Mouse (Mus musculus): ENCODE measurements at regions not wholly inside any gene's neighbourhood (a gene's known extent, or its start where the extent isn't known, plus 50 kb on each side); places are given as distances from the start of the nearest gene placed in this dataset.
A peak's percentile ranks its signal among the peaks of the same experiment; 100 is the strongest.

DNA sequence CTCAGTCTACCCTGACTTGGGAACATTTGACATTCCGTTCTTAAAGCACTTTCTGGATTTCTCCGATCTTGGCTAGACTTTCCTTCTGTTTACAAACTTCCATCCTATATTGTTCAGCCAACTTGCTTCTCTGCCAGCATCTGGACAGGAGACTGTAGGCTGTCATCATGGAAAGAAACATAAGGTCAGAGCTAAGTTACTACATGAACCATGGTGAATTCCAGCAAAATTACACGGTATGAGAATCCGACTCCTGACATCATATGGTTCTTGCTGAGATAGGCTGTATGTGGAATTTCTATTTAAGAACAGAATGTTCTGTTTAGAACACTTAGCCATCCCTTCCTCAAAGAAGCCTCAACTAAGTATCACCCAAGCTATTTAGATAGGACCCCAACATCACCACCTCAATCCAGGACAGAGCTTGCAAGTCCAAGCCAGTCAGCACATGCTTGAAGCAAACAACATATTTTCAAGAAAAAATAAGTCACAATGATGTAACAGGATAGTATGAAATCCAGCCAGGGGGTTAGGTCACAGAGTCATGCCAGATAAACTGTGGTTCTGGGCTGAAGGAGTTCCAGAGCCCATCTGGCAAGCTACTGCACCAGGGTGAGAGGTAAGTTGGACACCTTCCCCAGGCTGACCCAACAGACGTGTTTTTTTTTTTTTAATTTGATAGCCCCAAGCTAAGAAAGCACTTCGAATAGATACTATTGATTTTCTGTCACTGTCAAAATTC, 52.9 kb upstream of the Thbs1 start:
- Histone ChIP-seq H3K36me3 (ENCODE audit: control insufficient read depth, insufficient read depth, low read length) (no peaks in the 10 kb centered on the region), H3K9me3 (replicated peaks; ENCODE audit: control insufficient read depth, low read length) (no peaks in the 10 kb centered on the region), H3K4me2 (ENCODE audit: low read depth, low read length) (no peak overlapping the region), H3K9ac (ENCODE audit: low read length) (no peak overlapping the region), H3K27me3 (ENCODE audit: control insufficient read depth, insufficient read depth, low read length) (no peaks in the 10 kb centered on the region), H3K27ac (ENCODE audit: low read length) (peak overlapping the region; percentile 3; the same call in 1 of the 2 replicates), H3K4me3 (replicated peaks; ENCODE audit: low read length) (no peak overlapping the region), H3K4me1 (ENCODE audit: control insufficient read depth, insufficient read depth, low read length) (peaks cover 3% of the 10 kb centered on the region; the same call in 1 of the 2 replicates)
- 54% methylated on average over 6 of the region's 6 CpGs for WGBS
- ATAC-seq (ENCODE audit: insufficient read depth, low FRiP score): no peak

DNA sequence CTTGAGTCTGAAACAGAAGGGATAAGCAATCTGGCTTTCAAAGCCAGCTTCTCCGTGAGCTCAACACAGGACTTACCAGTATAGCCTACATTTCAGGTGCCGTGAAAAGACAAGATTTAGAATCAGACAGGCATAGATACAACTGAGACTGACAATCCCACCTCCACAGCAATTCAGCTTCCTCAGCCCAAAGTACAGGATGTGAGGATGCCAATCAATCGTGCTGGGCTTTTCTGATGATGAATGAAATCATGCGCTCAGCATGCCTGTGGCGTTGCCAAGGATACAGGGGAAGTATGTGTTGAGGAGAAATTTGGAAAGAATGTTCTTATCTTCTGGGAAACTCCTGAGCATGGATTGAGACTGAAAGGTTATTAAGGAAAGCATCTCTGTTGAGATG, 50.4 kb upstream of the Thbs1 start:
- WGBS: 77% methylated on average over 5 of the region's 5 CpGs
- Histone ChIP-seq H3K4me3 (replicated peaks; ENCODE audit: low read length) (no peak overlapping the region), H3K4me1 (ENCODE audit: control insufficient read depth, insufficient read depth, low read length) (peaks cover 3% of the 10 kb centered on the region; the same call in 1 of the 2 replicates), H3K4me2 (ENCODE audit: low read depth, low read length) (no peak overlapping the region), H3K27ac (ENCODE audit: low read length) (no peak overlapping the region), H3K27me3 (ENCODE audit: control insufficient read depth, insufficient read depth, low read length) (no peaks in the 10 kb centered on the region), H3K36me3 (ENCODE audit: control insufficient read depth, insufficient read depth, low read length) (no peaks in the 10 kb centered on the region), H3K9me3 (replicated peaks; ENCODE audit: control insufficient read depth, low read length) (no peaks in the 10 kb centered on the region), H3K9ac (ENCODE audit: low read length) (no peak overlapping the region)
- ATAC-seq (ENCODE audit: insufficient read depth, low FRiP score): no peak
